Mouse (Mus musculus): Measurements from ENCODE around the gene Gk. TPM values are rescaled to one million over a fixed set of nuclear protein-coding genes. Genes with fewer than 3 reads are reported as not detected.

The Gk gene
- 10 to 100 TPM; 22.0 to 25.4 TPM for total RNA-seq (2021)
- long read RNA-seq, experiment 1, full-length matches to known transcripts = 3 of 16 reads
- long read RNA-seq, experiment 1, partial matches to known transcripts = 0 of 16 reads
- long read RNA-seq, experiment 1, other reads (novel, unspliced or antisense) = 13 of 16 reads
- long read RNA-seq, experiment 2, full-length matches to known transcripts = 5 of 12 reads
- long read RNA-seq, experiment 2, partial matches to known transcripts = 2 of 12 reads
- long read RNA-seq, experiment 2, other reads (novel, unspliced or antisense) = 5 of 12 reads

GRCm38 (mm10) chrX:85776544-85777087, at the start of gene Gk:
Gk (minus strand) TSS chrX:85776819.
- DNase-seq (ENCODE audit: low spot score in 2 of 2) = peak; percentile 94 to 96

GRCm38 (mm10) chrX:85804706-85805376, 28.2 kb upstream of the Gk start:
- DNase-seq (ENCODE audit: low spot score in 2 of 2) = no peak

GRCm38 (mm10) chrX:85803006-85803405, 26.4 kb upstream of the Gk start:
- no peak for DNase-seq (ENCODE audit: low spot score in 2 of 2)

GRCm38 (mm10) chrX:85797449-85797848, 20.8 kb upstream of the Gk start:
- DNase-seq (ENCODE audit: low spot score in 2 of 2) = no peak

GRCm38 (mm10) chrX:85778346-85778745, 1.7 kb upstream of the Gk start:
- DNase-seq (ENCODE audit: low spot score in 2 of 2) = no peak

GRCm38 (mm10) chrX:85777141-85777540, 522 bp upstream of the Gk start:
- no peak for DNase-seq (ENCODE audit: low spot score in 2 of 2)

GRCm38 (mm10) chrX:85775879-85776543, 608 bp downstream of the Gk start:
- peak; percentile 1 to 8 for DNase-seq (ENCODE audit: low spot score in 2 of 2)

GRCm38 (mm10) chrX:85771303-85771702, 5.3 kb downstream of the Gk start:
- DNase-seq (ENCODE audit: low spot score in 2 of 2) = no peak

GRCm38 (mm10) chrX:85770747-85771146, 5.9 kb downstream of the Gk start:
- no peak for DNase-seq (ENCODE audit: low spot score in 2 of 2)

GRCm38 (mm10) chrX:85768578-85768977, 8.0 kb downstream of the Gk start:
- no peak for DNase-seq (ENCODE audit: low spot score in 2 of 2)

- no peak for DNase-seq (ENCODE audit: low spot score in 2 of 2)
These were observed 20.6 kb downstream of the Gk start for GRCm38 (mm10) chrX:85756005-85756404.

- no peak for DNase-seq (ENCODE audit: low spot score in 2 of 2)
These were observed 32.8 kb downstream of the Gk start for GRCm38 (mm10) chrX:85743837-85744236.

- DNase-seq (ENCODE audit: low spot score in 2 of 2) = no peak
These were observed 43.4 kb downstream of the Gk start for GRCm38 (mm10) chrX:85733228-85733627.

GRCm38 (mm10) chrX:85731133-85731938, 45.3 kb downstream of the Gk start:
- DNase-seq (ENCODE audit: low spot score in 2 of 2) = no peak

GRCm38 (mm10) chrX:85721226-85721625, 55.4 kb downstream of the Gk start:
- peak in 1 of 2 experiments; percentile 2 for DNase-seq (ENCODE audit: low spot score in 2 of 2)

GRCm38 (mm10) chrX:85710399-85710798, 66.2 kb downstream of the Gk start:
- DNase-seq (ENCODE audit: low spot score in 2 of 2) = no peak

- no peak for DNase-seq (ENCODE audit: low spot score in 2 of 2)
These were observed 70.9 kb downstream of the Gk start for GRCm38 (mm10) chrX:85705715-85706114.

- DNase-seq (ENCODE audit: low spot score in 2 of 2) = no peak
These were observed 92.9 kb downstream of the Gk start for GRCm38 (mm10) chrX:85683723-85684122.

GRCm38 (mm10) chrX:85682125-85682524, 94.5 kb downstream of the Gk start:
- DNase-seq (ENCODE audit: low spot score in 2 of 2) = no peak

- peak; percentile 10 to 37 for DNase-seq (ENCODE audit: low spot score in 2 of 2)
These were observed 99.8 kb downstream of the Gk start for GRCm38 (mm10) chrX:85676808-85677207.

All from left cerebral cortex, adult 18-20 months (tissue).